ENCODE assay signal across 19 mouse cellular contexts in the genomic region with DNA sequence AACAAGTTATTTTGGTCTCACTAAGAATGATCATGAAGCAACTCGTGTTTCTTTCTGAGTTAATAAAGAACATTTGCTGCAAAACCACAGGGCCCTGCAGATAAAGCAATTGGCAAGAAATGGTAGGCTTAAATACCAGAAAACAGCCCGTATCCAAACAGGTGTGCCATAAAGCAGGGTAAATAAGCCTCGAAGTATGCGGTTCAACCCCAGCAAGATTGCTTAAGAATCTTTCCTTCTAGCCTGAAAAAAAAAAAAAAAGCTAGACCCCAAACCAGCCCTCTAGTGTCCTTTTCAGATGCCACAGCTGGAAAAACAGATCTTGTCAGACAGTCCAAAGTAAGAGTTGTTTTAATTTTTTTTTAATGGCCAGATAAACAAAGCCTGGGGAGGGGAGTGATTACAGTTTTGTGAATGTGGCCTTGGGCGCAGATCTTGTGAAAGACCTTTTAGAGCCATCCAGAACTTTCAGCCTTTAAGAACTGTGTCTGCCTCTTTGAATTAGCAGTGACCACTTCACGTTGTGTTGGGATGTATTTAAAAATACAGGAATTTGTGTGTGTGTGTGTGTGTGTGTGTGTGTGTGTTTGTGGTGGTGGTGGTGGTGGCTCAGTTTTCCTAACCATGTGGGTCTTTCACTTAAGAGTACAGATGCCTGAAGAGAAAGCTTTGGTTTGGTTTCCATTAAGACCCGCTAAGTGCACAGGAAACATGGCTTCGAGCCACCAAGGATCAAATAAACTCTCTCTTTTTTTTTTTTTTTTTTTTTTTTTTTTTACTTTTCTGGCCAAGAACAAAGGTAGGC.
DNase-seq lines count a peak whose midpoint lies in the region; ATAC-seq and TF ChIP-seq lines count a peak whose summit lies in the region.
"Had no signal": no experiment of that assay in that cellular context is flagged by ENCODE, and none has a peak within 500 bp of the region (broad histone marks: within the 10 kb centered on the region; RNA-seq: fewer than 3 reads in every experiment).

No protein-coding gene starts in this region.

- no peak for TF ChIP-seq CTCF in intestine, postnatal 0 days (IDR thresholded peaks at IDR 0.05; ENCODE audit: low read depth)
- TF ChIP-seq CTCF in lung, postnatal 0 days (IDR thresholded peaks at IDR 0.05): peak; percentile 15; the same call in 1 of the 2 replicates
- TF ChIP-seq CTCF in thymus, adult 2 months (IDR thresholded peaks at IDR 0.05; ENCODE audit: borderline replicate concordance, control insufficient read depth, extremely low read depth, insufficient read depth, low read length, poor library complexity): no peak

- TF ChIP-seq POLR2A in thymus, adult 2 months (IDR thresholded peaks at IDR 0.05; ENCODE audit: control insufficient read depth, extremely low read depth, insufficient read depth, low read length, poor library complexity): no peak

- no peak overlapping the region for H3K9ac ChIP-seq in intestine, embryonic 16.5 days (ENCODE audit: low read depth, low read length)
- no peak overlapping the region for H3K9ac ChIP-seq in intestine, postnatal 0 days (ENCODE audit: low read depth, low read length)
- H3K9ac ChIP-seq in lung, postnatal 0 days (replicated peaks; ENCODE audit: low read depth): no peak overlapping the region
- H3K9ac ChIP-seq: heart, embryonic 13.5 days; midbrain, embryonic 13.5 days had no signal

- H3K4me1 ChIP-seq in intestine, embryonic 16.5 days (ENCODE audit: control insufficient read depth, insufficient read depth, low read length): peaks cover 28% of the 10 kb centered on the region
- peaks cover 16% of the 10 kb centered on the region for H3K4me1 ChIP-seq in intestine, postnatal 0 days (replicated peaks; ENCODE audit: control insufficient read depth, insufficient read depth, low read length)
- H3K4me1 ChIP-seq in lung, postnatal 0 days (ENCODE audit: insufficient read depth, low read depth, low read length): 0 out of 2 replicates have a peak, but pooled peaks cover 5% of the 10 kb centered on the region
- H3K4me1 ChIP-seq in thymus, adult 2 months (replicated peaks; ENCODE audit: control insufficient read depth, insufficient read depth, low read length): no peaks in the 10 kb centered on the region
- H3K4me1 ChIP-seq: hindbrain, embryonic 10.5 days; midbrain, embryonic 13.5 days had no signal

- peak; percentile 76 for DNase-seq in lung, postnatal 0 days (ENCODE audit: low spot score)
- DNase-seq in lung, postnatal 4 days: no peak
- DNase-seq in gonadal fat pad, adult 2 months (ENCODE audit: low read depth): peak; percentile 5
- DNase-seq in thymus, adult 2 months: no peak
- DNase-seq in urinary bladder, postnatal 10 days (ENCODE audit: low spot score): no peak
- DNase-seq in right cerebral cortex, adult 18-20 months: no peak
- DNase-seq: adrenal gland, adult 8-10 months; cerebellum, adult 18-20 months; gastrocnemius, postnatal 36 days; liver; right cerebral cortex, postnatal 14 days; thymus, postnatal 36 days had no signal

- no peak overlapping the region for H3K4me2 ChIP-seq in intestine, embryonic 16.5 days (ENCODE audit: low read depth, low read length)
- H3K4me2 ChIP-seq in intestine, postnatal 0 days (replicated peaks; ENCODE audit: low read depth): no peak overlapping the region
- H3K4me2 ChIP-seq in lung, postnatal 0 days (replicated peaks; ENCODE audit: low read depth, low read length): no peak overlapping the region
- H3K4me2 ChIP-seq: heart, embryonic 13.5 days; midbrain, embryonic 13.5 days had no signal

- 66% methylated on average over 8 of the region's 8 CpGs for WGBS in intestine, embryonic 16.5 days
- 54% methylated on average over 8 of the region's 8 CpGs for WGBS in intestine, postnatal 0 days
- WGBS in lung, postnatal 0 days: 65% methylated on average over 8 of the region's 8 CpGs
- WGBS in thymus, adult 2 months: 76% methylated on average over 8 of the region's 8 CpGs

- H3K9me3 ChIP-seq in intestine, embryonic 16.5 days (ENCODE audit: control insufficient read depth, low read length): no peaks in the 10 kb centered on the region
- H3K9me3 ChIP-seq in intestine, postnatal 0 days (ENCODE audit: control insufficient read depth): no peaks in the 10 kb centered on the region
- H3K9me3 ChIP-seq in lung, postnatal 0 days (ENCODE audit: low read length): no peaks in the 10 kb centered on the region
- H3K9me3 ChIP-seq: heart, embryonic 13.5 days; hindbrain, embryonic 10.5 days; midbrain, embryonic 13.5 days had no signal

- no peak for TF ChIP-seq EP300 in lung, postnatal 0 days (IDR thresholded peaks at IDR 0.05)

- no peaks in the 10 kb centered on the region for H3K27me3 ChIP-seq in intestine, embryonic 16.5 days (replicated peaks; ENCODE audit: control insufficient read depth, insufficient read depth, low read length)
- H3K27me3 ChIP-seq in intestine, postnatal 0 days (replicated peaks; ENCODE audit: control insufficient read depth, insufficient read depth, low read length): no peaks in the 10 kb centered on the region
- no peaks in the 10 kb centered on the region for H3K27me3 ChIP-seq in lung, postnatal 0 days (replicated peaks; ENCODE audit: insufficient read depth, low read length)
- no peaks in the 10 kb centered on the region for H3K27me3 ChIP-seq in thymus, adult 2 months (ENCODE audit: control insufficient read depth, insufficient read depth, low read length)
- H3K27me3 ChIP-seq: heart, embryonic 13.5 days; midbrain, embryonic 13.5 days had no signal

- 0 out of 2 replicates have a peak overlapping the region, but pooled peaks have one; percentile 11 for H3K27ac ChIP-seq in intestine, embryonic 16.5 days (ENCODE audit: low read length)
- no peak overlapping the region for H3K27ac ChIP-seq in intestine, postnatal 0 days (ENCODE audit: low read depth, low read length)
- H3K27ac ChIP-seq in lung, postnatal 0 days (ENCODE audit: low read length): no peak overlapping the region
- no peak overlapping the region for H3K27ac ChIP-seq in thymus, adult 2 months (ENCODE audit: control insufficient read depth, insufficient read depth, low read length)
- H3K27ac ChIP-seq: heart, embryonic 13.5 days; hindbrain, embryonic 10.5 days; layer of hippocampus, adult 2 months; midbrain, embryonic 13.5 days had no signal

- H3K36me3 ChIP-seq in intestine, embryonic 16.5 days (ENCODE audit: control insufficient read depth, insufficient read depth, low read length): no peaks in the 10 kb centered on the region
- no peaks in the 10 kb centered on the region for H3K36me3 ChIP-seq in intestine, postnatal 0 days (ENCODE audit: control insufficient read depth, insufficient read depth)
- no peaks in the 10 kb centered on the region for H3K36me3 ChIP-seq in lung, postnatal 0 days (ENCODE audit: insufficient read depth, low read length)
- no peaks in the 10 kb centered on the region for H3K36me3 ChIP-seq in thymus, adult 2 months (ENCODE audit: control insufficient read depth, insufficient read depth, low read length)
- H3K36me3 ChIP-seq: G1E; heart, embryonic 13.5 days; hindbrain, embryonic 10.5 days; midbrain, embryonic 13.5 days had no signal

- no peak overlapping the region for H3K4me3 ChIP-seq in intestine, embryonic 16.5 days (ENCODE audit: low read length)
- H3K4me3 ChIP-seq in intestine, postnatal 0 days (ENCODE audit: low read depth, low read length): no peak overlapping the region
- H3K4me3 ChIP-seq in lung, postnatal 0 days (ENCODE audit: low read depth, low read length): no peak overlapping the region
- H3K4me3 ChIP-seq in thymus, adult 2 months (ENCODE audit: control insufficient read depth, insufficient read depth, low read length): no peak overlapping the region
- H3K4me3 ChIP-seq: heart, embryonic 13.5 days; hindbrain, embryonic 10.5 days; layer of hippocampus, adult 2 months; midbrain, embryonic 13.5 days had no signal

- ATAC-seq in intestine, embryonic 16.5 days: no peak
- ATAC-seq in intestine, postnatal 0 days: no peak
- no peak for ATAC-seq in lung, postnatal 0 days
- ATAC-seq: midbrain, embryonic 13.5 days had no signal

Comparison
In these comparisons a context has a peak if more than half of its experiments do, and no peak if none do; other contexts are left out.
1. DNase-seq: peak in lung, postnatal 0 days (single experiment) and gonadal fat pad, adult 2 months (single experiment); none in lung, postnatal 4 days (0 of 2), thymus, adult 2 months (single experiment), urinary bladder, postnatal 10 days (single experiment) and right cerebral cortex, adult 18-20 months (single experiment).